Mouse (Mus musculus) heart, adult 2 months (tissue): Measurements from ENCODE around the gene Srrm4.

Experiments
- CTCF ChIP-seq: fragments of 200-600 bp; IDR thresholded peaks from 2 replicates; pipeline ENCODE4 v1.8.1; 2022; ENCODE audit warnings: antibody characterized with exemption, mild to moderate bottlenecking, moderate library complexity
- EP300 ChIP-seq: fragments of 200-500 bp; IDR thresholded peaks from 2 replicates; pipeline ENCODE4 v1.6.1; 2011; ENCODE audit warnings: low read depth, low read length, control low read depth; ENCODE audit not compliant: insufficient read depth
- POLR2A ChIP-seq: fragments of 200-500 bp; IDR thresholded peaks from 2 replicates; pipeline ENCODE4 v1.6.1; 2011; ENCODE audit warnings: mild to moderate bottlenecking, low read depth, low read length, control low read depth; ENCODE audit not compliant: insufficient read depth

GRCm38 (mm10) chr5:116563713-116564112 lies 27.9 kb downstream of the Srrm4 start:
- TF ChIP-seq CTCF: no peak
- TF ChIP-seq EP300: no peak
- TF ChIP-seq POLR2A: no peak
